Mouse (Mus musculus) spleen, adult 2 months (tissue): Measurements from ENCODE around the gene Mylpf.

Experiments
- CTCF ChIP-seq: fragments of 200-500 bp; IDR thresholded peaks from 2 replicates; pipeline ENCODE4 v1.5.1; 2011; ENCODE audit warnings: mild to moderate bottlenecking, inconsistent platforms; ENCODE audit not compliant: insufficient read depth, insufficient read length, insufficient replicate concordance; ENCODE audit errors: extremely low read depth
- POLR2A ChIP-seq: fragments of 200-500 bp; IDR thresholded peaks from 2 replicates; pipeline ENCODE4 v1.6.1; 2011; ENCODE audit warnings: low read depth, low read length, inconsistent platforms

DNA sequence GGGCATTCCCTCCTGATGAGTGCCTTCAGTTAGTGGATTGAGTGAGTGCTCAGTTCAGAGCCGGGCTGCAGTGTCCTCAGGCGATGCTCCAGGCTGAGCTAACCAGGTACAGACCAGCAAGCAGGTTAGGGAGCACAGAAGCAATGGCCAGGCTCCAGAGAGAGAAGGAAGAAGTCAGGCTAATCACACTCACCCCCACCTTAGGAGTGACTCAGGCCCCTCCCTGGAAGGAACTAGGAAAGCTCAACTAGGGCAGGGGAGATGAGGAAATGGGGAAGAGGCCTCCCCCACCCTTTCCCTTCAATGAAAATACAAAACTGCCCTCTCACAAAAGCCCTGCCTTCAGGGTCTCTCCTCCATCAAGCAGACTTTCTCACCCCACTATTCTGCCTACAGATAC lies 2.1 kb upstream of the Mylpf start:
- no peak for TF ChIP-seq POLR2A
- TF ChIP-seq CTCF = no peak
